Mouse (Mus musculus) CH12.LX (cell line): ENCODE data around the gene Cnep1r1. TPM values are rescaled to one million over a fixed set of nuclear protein-coding genes. Genes with fewer than 3 reads are reported as not detected.

ENCODE experiments used
- DNase-seq: peaks from one replicate; pipeline ENCODE4 v3.0.0-alpha.2; 2013; ENCODE audit errors: extremely low read depth
- H3K27ac ChIP-seq: 2 replicates; pipeline ENCODE4 v1.5.1; 2012; ENCODE audit warnings: low read depth, mild to moderate bottlenecking, control low read depth, moderate library complexity; ENCODE audit not compliant: insufficient read depth
- H3K27me3 ChIP-seq: replicated peaks from 2 replicates; pipeline ENCODE3; 2012; ENCODE audit warnings: inconsistent platforms
- H3K36me3 ChIP-seq, 2 experiments: replicated peaks in 1 of 2; 2 replicates each; pipeline versions ENCODE3 to v1.6.1; 2012; ENCODE audit warnings: inconsistent platforms in 1 of 2, low read length in 1 of 2, mild to moderate bottlenecking in 1 of 2, mixed read lengths in 1 of 2, moderate library complexity in 1 of 2; ENCODE audit not compliant: control insufficient read depth in 1 of 2, insufficient read depth in 1 of 2
- H3K4me1 ChIP-seq, 2 experiments: 2 replicates each; pipeline ENCODE4 v1.6.1; 2012; ENCODE audit warnings: inconsistent platforms in 1 of 2, moderate library complexity in 1 of 2; ENCODE audit not compliant: insufficient read depth in 2 of 2, control insufficient read depth in 1 of 2
- H3K4me2 ChIP-seq: 2 replicates; pipeline ENCODE4 v1.6.1; 2012; ENCODE audit warnings: low read depth, mild to moderate bottlenecking, control low read depth; ENCODE audit not compliant: poor library complexity, insufficient read depth, severe bottlenecking
- H3K4me3 ChIP-seq, 3 experiments: fragments of 150-350 bp in 1 of 3; sonication (generic) in 1 of 3; replicated peaks in 1 of 3; 2 replicates each; pipeline versions ENCODE3 to v1.5.1; 2011 to 2012; ENCODE audit warnings: low read depth in 2 of 3, low read length in 2 of 3, mild to moderate bottlenecking in 2 of 3, moderate library complexity in 2 of 3, control low read depth in 1 of 3, improper control_type of control experiment in 1 of 3, inconsistent platforms in 1 of 3, mixed read lengths in 1 of 3; ENCODE audit not compliant: poor library complexity in 1 of 3
- H3K79me2 ChIP-seq: replicated peaks from 2 replicates; pipeline ENCODE4 v1.6.1; 2012; ENCODE audit warnings: mild to moderate bottlenecking, moderate library complexity; ENCODE audit not compliant: control insufficient read depth, poor library complexity, insufficient read depth, severe bottlenecking; ENCODE audit errors: extremely low read depth
- H3K9ac ChIP-seq: 2 replicates; pipeline ENCODE4 v1.6.1; 2012; ENCODE audit warnings: low read depth, mild to moderate bottlenecking, control low read depth, moderate library complexity; ENCODE audit not compliant: insufficient read depth
- H3K9me3 ChIP-seq: replicated peaks from 2 replicates; pipeline ENCODE3; 2012; ENCODE audit warnings: low read length, inconsistent platforms, mixed read lengths
- BHLHE40 ChIP-seq: IDR thresholded peaks from 2 replicates; pipeline ENCODE4 v1.6.1; 2011; ENCODE audit warnings: mild to moderate bottlenecking, low read depth, low read length, improper control_type of control experiment
- CHD2 ChIP-seq: IDR thresholded peaks from 2 replicates; pipeline ENCODE4 v1.6.1; 2011; ENCODE audit warnings: low read length, improper control_type of control experiment
- CTCF ChIP-seq, 2 experiments: IDR thresholded peaks in 1 of 2; conservative IDR thresholded peaks in 1 of 2; 2 replicates each; pipeline ENCODE4 v1.5.1; 2011 to 2012; ENCODE audit warnings: low read depth in 2 of 2, low read length in 2 of 2, improper control_type of control experiment in 1 of 2, inconsistent platforms in 1 of 2, mild to moderate bottlenecking in 1 of 2, moderate library complexity in 1 of 2
- E2F4 ChIP-seq: IDR thresholded peaks from 2 replicates; pipeline ENCODE4 v1.6.1; 2011; ENCODE audit warnings: low read depth, low read length, improper control_type of control experiment; ENCODE audit not compliant: insufficient replicate concordance
- EP300 ChIP-seq: IDR thresholded peaks from 2 replicates; pipeline ENCODE4 v1.6.1; 2011; ENCODE audit warnings: low read length, improper control_type of control experiment
- ETS1 ChIP-seq: conservative IDR thresholded peaks from 2 replicates; pipeline ENCODE4 v1.6.1; 2012; ENCODE audit warnings: low read depth, mild to moderate bottlenecking, inconsistent platforms, low read length, improper control_type of control experiment, moderate library complexity
- HCFC1 ChIP-seq: IDR thresholded peaks from 2 replicates; pipeline ENCODE4 v1.6.1; 2012; ENCODE audit warnings: low read depth, mild to moderate bottlenecking, inconsistent platforms, low read length, improper control_type of control experiment
- JUN ChIP-seq: IDR thresholded peaks from 2 replicates; pipeline ENCODE4 v1.6.1; 2011; ENCODE audit warnings: low read depth, mild to moderate bottlenecking, low read length, improper control_type of control experiment, moderate library complexity; ENCODE audit not compliant: insufficient read depth
- JUND ChIP-seq: conservative IDR thresholded peaks from 2 replicates; pipeline ENCODE4 v1.6.1; 2011; ENCODE audit warnings: low read depth, low read length, improper control_type of control experiment
- KAT2A ChIP-seq: IDR thresholded peaks from 2 replicates; pipeline ENCODE4 v1.6.1; 2012; ENCODE audit warnings: low read length, improper control_type of control experiment, inconsistent platforms; ENCODE audit not compliant: insufficient replicate concordance
- MAFK ChIP-seq: IDR thresholded peaks from 2 replicates; pipeline ENCODE4 v1.6.1; 2011; ENCODE audit warnings: low read length, improper control_type of control experiment; ENCODE audit not compliant: insufficient replicate concordance
- MEF2A ChIP-seq: IDR thresholded peaks from 2 replicates; pipeline ENCODE4 v1.6.1; 2014; ENCODE audit warnings: low read depth, mild to moderate bottlenecking, inconsistent platforms, low read length, improper control_type of control experiment, borderline replicate concordance
- MYC ChIP-seq: IDR thresholded peaks from 2 replicates; pipeline ENCODE4 v1.6.1; 2011; ENCODE audit warnings: low read depth, mild to moderate bottlenecking, improper control_type of control experiment, low read length
- NRF1 ChIP-seq: IDR thresholded peaks from 2 replicates; pipeline ENCODE4 v1.6.1; 2014; ENCODE audit warnings: low read depth, mild to moderate bottlenecking, inconsistent platforms, low read length, improper control_type of control experiment, moderate library complexity
- PAX5 ChIP-seq: IDR thresholded peaks from 2 replicates; pipeline ENCODE4 v1.6.1; 2012; ENCODE audit warnings: low read length, inconsistent platforms, mixed read lengths
- POLR2AphosphoS2 ChIP-seq: IDR thresholded peaks from 2 replicates; pipeline ENCODE4 v1.6.1; 2011; ENCODE audit warnings: low read depth, low read length, improper control_type of control experiment
- RAD21 ChIP-seq: IDR thresholded peaks from 2 replicates; pipeline ENCODE4 v1.6.1; 2011; ENCODE audit warnings: low read depth, mild to moderate bottlenecking, low read length, improper control_type of control experiment, moderate library complexity
- RCOR1 ChIP-seq: conservative IDR thresholded peaks from 2 replicates; pipeline ENCODE4 v1.6.1; 2012; ENCODE audit warnings: low read depth, mild to moderate bottlenecking, inconsistent platforms, low read length, improper control_type of control experiment
- SMC3 ChIP-seq: IDR thresholded peaks from 2 replicates; pipeline ENCODE4 v1.6.1; 2011; ENCODE audit warnings: low read depth, low read length, improper control_type of control experiment
- TBP ChIP-seq: conservative IDR thresholded peaks from 2 replicates; pipeline ENCODE4 v1.6.1; 2011; ENCODE audit warnings: low read depth, low read length, improper control_type of control experiment
- UBTF ChIP-seq: IDR thresholded peaks from 2 replicates; pipeline ENCODE4 v1.6.1; 2012; ENCODE audit warnings: low read depth, mild to moderate bottlenecking, inconsistent platforms, low read length, improper control_type of control experiment, moderate library complexity
- ZKSCAN1 ChIP-seq: IDR thresholded peaks from 2 replicates; pipeline ENCODE4 v1.6.1; 2012; ENCODE audit warnings: low read depth, inconsistent platforms, low read length, improper control_type of control experiment, borderline replicate concordance
- ZMIZ1 ChIP-seq: IDR thresholded peaks from 2 replicates; pipeline ENCODE4 v1.6.1; 2012; ENCODE audit warnings: low read depth, mild to moderate bottlenecking, inconsistent platforms, low read length, improper control_type of control experiment
- dilution Hi-C: fragments of 300-500 bp; cut with MboI; formaldehyde crosslinking; loops from 2 replicates; pipeline ENCODE4 v1.14.3; 2020; ENCODE audit warnings: low sequenced_read_pairs; ENCODE audit not compliant: extremely low pct_unique_long_range_greater_than_20kb, extremely low pct_ligation_motif_present
- in situ Hi-C: fragments of 300-500 bp; cut with MboI; formaldehyde crosslinking; loops from 3 replicates; pipeline ENCODE4 v1.14.3; 2019; ENCODE audit warnings: low sequenced_read_pairs, low pct_ligation_motif_present, low pct_unique_long_range_greater_than_20kb, mixed read lengths
- polyA plus RNA-seq: library from polyadenylated mRNA; unstranded; fragments of >175 nt; gene quantifications from 2 replicates; pipeline ENCODE4 v1.2.1, GENCODE M21; 2012; ENCODE audit warnings: low read depth; ENCODE audit not compliant: insufficient read length
- total RNA-seq, 2 experiments: library from RNA; depleted of rRNA; stranded (reverse); fragments of 300-350 nt in 1 of 2; fragments of >200 nt in 1 of 2; gene quantifications; 2 replicates each; pipeline ENCODE4 v1.2.3; 2012 to 2014

Cnep1r1 gene
- total and polyA plus RNA-seq, 3 experiments, result 8.7 to 31.2 (median 30.8) TPM

GRCm38 (mm10) chr8:88160237-88160995, 41.8 kb downstream of the Cnep1r1 start:
- TF ChIP-seq UBTF, result no peak
- TF ChIP-seq CTCF (conservative IDR thresholded peaks at IDR 0.05 in 1 of 2, IDR thresholded peaks at IDR 0.05 in 1 of 2; ENCODE audit: low read depth in 2 of 2, low read length in 2 of 2), result no peak
- TF ChIP-seq ZKSCAN1, result no peak
- no peak for TF ChIP-seq MAFK
- TF ChIP-seq TBP, result no peak
- no peak for TF ChIP-seq SMC3
- TF ChIP-seq POLR2AphosphoS2, result no peak
- no peak for TF ChIP-seq E2F4
- H3K4me2 ChIP-seq, result no peak overlapping the region
- in situ Hi-C loops, result no loop called here

GRCm38 (mm10) chr8:88161439-88161838, 42.9 kb downstream of the Cnep1r1 start:
- H3K4me1 ChIP-seq, result no peaks in the 10 kb centered on the region
- no peak overlapping the region for H3K9ac ChIP-seq
- H3K4me2 ChIP-seq, result no peak overlapping the region
- peak; percentile 74 for DNase-seq
- H3K9me3 ChIP-seq, result no peaks in the 10 kb centered on the region
- TF ChIP-seq SMC3, result peak; percentile 57
- peak; percentile 64 for TF ChIP-seq RAD21
- TF ChIP-seq CHD2, result no peak
- TF ChIP-seq TBP, result no peak
- TF ChIP-seq ZMIZ1, result no peak
- TF ChIP-seq CTCF (conservative IDR thresholded peaks at IDR 0.05 in 1 of 2, IDR thresholded peaks at IDR 0.05 in 1 of 2; ENCODE audit: low read depth in 2 of 2, low read length in 2 of 2), result peak; percentile 82 to 88
- TF ChIP-seq, all 38 proteins: peak for 3
- Histone ChIP-seq H3K27ac (no peak overlapping the region), H3K4me3 (no peak overlapping the region), H3K27me3 (no peaks in the 10 kb centered on the region), H3K36me3 (peaks cover 65 to 92% of the 10 kb centered on the region in 2 experiments), H3K79me2 (no peaks in the 10 kb centered on the region)
- in situ Hi-C loops (no loop called here), dilution Hi-C loops (no loop called here)

More at GRCm38 (mm10) chr8:88160237-88160995, 41.8 kb downstream of the Cnep1r1 start:
- Histone ChIP-seq H3K36me3 (peaks cover 59 to 91% of the 10 kb centered on the region in 2 experiments), H3K27ac (no peak overlapping the region), H3K27me3 (no peaks in the 10 kb centered on the region), H3K9ac (no peak overlapping the region), H3K4me1 (no peaks in the 10 kb centered on the region), H3K4me3 (no peak overlapping the region), H3K79me2 (peaks cover 2% of the 10 kb centered on the region; the same call in 1 of the 2 replicates), H3K9me3 (no peaks in the 10 kb centered on the region)
- dilution Hi-C loops, result no loop called here
- no peak for DNase-seq

GRCm38 (mm10) chr8:88175264-88175663, 56.7 kb downstream of the Cnep1r1 start:
- no peaks in the 10 kb centered on the region for H3K79me2 ChIP-seq
- H3K4me3 ChIP-seq, result no peak overlapping the region
- dilution Hi-C loops (no loop called here), in situ Hi-C loops (no loop called here)
- peaks cover 0 to 4% of the 10 kb centered on the region in 2 experiments; a peak in 1 of 4 replicates for H3K4me1 ChIP-seq
- TF ChIP-seq ZMIZ1 (no peak), NRF1 (no peak), MEF2A (no peak), TBP (no peak), HCFC1 (no peak), MYC (no peak), CHD2 (no peak), ETS1 (no peak), RCOR1 (no peak), BHLHE40 (no peak), JUN (no peak), EP300 (no peak), PAX5 (no peak), JUND (no peak), KAT2A (no peak), E2F4 (no peak)
- H3K27me3 ChIP-seq, result no peaks in the 10 kb centered on the region
- H3K4me2 ChIP-seq, result no peak overlapping the region
- no peak for DNase-seq
- H3K9ac ChIP-seq, result no peak overlapping the region
- no peak overlapping the region for H3K27ac ChIP-seq
- peaks cover 14 to 46% of the 10 kb centered on the region in 2 experiments for H3K36me3 ChIP-seq
- no peaks in the 10 kb centered on the region for H3K9me3 ChIP-seq
